Mouse (Mus musculus) central nervous system, embryonic 14 days (tissue): ENCODE results near the gene Sdha. TPM values are rescaled to one million over a fixed set of nuclear protein-coding genes. Genes with fewer than 3 reads are reported as not detected.

Source experiments
- polyA plus RNA-seq: library from polyadenylated mRNA; depleted of rRNA; stranded (reverse); fragments of >200 nt; gene quantifications from 2 replicates; pipeline ENCODE4 v1.2.3, GENCODE M21; 2012; rRNA removed

Sdha gene
- 155 and 161 TPM in 2 replicates for polyA plus RNA-seq

DNA sequence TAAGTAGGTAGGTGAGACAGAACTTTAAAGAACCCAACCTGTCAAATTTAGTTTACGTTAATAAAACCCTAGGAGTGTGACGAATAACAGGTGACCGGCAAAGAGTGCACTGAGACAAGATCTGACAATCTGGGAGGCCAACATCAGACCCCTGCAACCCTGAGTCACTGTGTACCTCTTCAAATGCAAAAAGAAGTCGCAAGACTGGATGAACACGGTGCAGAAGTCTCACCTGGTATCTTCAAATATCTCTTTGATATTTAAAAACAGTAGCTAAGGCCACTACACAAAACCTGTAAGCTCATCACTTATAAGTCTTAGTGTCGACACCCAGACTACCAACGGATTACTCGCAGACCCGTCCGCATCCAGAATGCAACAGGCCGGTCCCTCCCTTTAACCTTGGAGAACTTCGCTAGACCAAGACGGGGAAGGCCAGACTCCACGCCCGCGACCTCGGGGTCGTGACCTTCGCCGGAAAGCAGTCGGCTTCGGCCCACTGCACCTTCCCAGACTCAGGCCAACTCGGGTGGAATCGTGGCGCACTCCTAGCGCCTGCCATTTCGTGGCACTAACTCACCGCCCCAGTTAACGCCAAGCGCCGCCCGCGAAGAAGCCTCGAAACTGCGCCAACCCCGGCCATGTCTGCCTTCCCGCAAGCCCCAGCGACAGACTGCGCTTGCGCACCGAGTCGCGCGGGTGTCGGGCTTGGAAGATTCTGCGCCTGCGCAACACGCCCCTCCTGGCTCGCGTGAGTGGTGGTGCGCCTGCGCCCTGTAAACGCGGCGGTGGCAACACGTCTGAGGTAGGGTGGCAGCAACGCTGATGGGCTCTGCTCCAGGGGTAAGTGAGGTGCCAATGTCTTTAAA, at the start of gene Sdha, which contains the start of gene Ccdc127:
Gene Sdha (minus strand): TSS at position 715 of the 869 bp plus-strand sequence.
Gene Ccdc127 (plus strand): TSS at position 744 of the 869 bp plus-strand sequence.

DNA sequence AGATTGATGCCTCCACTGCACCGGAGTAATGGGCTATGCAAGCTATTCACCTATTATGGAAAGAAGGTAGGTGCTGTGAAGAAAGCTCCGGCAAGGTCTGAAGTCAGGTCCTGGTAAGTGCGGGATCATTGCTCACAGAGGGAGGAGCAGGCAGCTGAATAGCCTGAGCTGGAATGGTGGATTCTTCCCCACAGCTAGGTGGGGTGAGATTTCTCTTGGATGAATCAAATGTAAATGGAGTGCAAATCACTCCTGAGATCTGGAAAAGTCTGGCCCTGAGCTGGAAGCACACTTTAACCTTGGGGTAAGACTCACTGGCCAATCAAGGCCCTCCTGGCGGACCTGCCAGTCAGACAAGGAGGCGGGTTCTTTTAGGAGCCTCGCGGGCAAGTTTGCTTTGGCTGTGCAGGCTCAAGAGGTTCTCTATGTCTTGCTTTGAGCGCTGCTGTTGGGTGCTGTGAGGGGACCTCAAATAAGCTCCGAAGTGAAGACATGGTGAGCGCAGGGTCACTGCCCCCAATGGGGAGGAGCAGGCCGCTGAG, 49.3 kb upstream of the Sdha start, which contains the start of gene Ftl1-ps1:
Gene Ftl1-ps1 (plus strand): TSS at position 397 of the 542 bp plus-strand sequence.

DNA sequence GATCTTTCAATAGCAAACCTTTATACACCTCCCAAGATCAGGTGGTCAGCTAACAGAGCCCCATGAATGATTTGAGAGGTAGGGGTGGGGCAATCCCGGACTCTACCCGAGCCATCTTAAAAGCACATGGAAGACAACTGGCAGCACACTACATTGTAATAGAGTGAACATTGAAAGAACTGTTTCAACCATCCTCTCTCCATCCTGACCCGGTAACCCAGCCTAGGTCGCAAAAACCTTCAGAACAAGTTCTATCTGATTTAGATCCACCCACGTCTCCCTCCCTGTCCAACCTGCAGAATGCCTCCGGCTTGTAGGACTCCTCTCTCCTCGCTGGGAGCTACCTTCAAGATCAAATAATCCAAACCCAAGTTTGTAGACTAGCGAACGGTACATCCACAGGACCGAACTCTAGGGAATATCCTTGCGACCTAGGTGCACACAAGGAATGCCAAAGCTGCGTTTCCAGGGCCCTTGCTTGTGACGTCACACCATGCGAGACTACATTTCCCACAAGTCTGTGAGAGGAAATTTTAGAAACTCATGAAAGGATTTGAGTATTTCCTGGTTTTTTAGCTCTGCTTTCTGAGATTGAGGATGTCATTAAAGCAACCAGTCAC, 40.4 kb upstream of the Sdha start, which contains the start of gene Zfp72:
Gene Zfp72 (minus strand): TSS at position 466 of the 620 bp plus-strand sequence.

DNA sequence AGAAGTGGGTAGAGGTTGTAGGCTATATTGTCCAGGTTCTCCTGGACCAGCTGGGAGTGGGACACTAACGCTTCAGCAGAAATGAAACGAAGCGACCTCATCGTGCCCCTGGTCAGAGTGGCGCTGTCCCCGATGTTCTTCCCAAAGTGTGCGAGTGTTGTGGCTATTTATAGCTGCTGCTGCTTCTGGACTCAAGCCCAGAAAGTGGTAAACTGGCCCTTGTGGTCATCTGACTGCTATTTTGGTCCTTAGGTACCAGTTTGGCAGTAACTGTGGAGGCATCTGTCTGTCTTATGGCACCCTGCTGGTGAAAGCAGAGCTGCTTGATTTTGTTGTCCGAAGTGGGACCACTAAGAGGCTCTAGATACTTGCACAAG, 13.8 kb upstream of the Sdha start, which contains the start of gene Lrrc14b:
Gene Lrrc14b (minus strand): TSS at position 147 of the 377 bp plus-strand sequence.

DNA sequence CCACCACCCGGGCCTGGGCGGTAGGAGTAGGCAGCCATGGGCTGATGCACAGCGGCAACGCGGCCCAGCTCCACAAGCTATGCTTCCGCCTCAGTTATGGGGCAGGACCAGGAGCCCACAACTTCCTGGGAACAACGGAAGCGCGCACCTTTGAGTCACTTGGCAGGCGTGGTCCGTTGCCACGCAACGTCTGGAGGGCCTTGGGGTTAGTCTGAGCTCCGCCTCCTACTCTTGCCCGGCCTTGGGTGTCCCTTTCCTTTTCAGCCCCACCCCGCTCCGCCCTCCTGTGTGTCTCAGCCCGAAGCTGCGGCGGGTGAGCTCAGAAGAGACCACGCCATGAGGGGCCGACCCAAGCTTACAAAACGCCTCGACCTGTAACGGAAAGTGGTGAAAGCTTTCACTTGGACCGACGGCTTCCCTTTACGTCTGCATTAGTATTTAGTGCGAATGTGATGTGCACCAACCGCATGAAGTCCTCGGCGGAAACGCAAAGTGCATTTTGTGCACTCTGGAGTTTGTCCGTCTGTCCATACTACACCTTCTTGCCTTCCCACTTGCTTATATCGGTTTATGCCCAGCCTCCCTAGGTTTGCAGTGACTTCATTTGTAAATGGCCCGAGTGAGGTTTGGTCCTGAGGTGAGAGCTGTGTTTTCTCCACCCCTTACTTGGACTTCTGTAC, 32.8 kb downstream of the Sdha start, which contains the start of gene Pdcd6:
Gene Pdcd6 (minus strand): TSS at position 411 of the 680 bp plus-strand sequence.

DNA sequence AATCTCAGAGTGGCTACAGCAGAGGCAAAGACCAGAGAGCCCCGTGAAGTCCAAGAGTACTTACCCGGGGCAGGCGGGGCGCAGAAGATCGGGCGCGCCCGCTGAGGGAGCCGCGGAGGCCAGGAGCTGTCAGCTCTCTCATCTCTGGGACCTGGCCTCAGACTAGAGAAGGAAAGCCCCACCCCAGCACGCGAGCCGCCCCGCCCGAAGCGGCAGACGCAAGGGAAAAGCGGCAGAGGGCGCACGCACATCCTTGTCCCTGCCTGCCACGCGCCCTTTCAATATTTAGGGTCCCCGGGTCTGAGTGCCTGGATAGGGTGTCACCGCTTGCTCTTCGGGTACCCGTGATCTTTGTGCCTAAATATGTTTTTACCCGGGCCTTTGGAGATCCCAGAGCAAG, 57.9 kb downstream of the Sdha start, which contains the start of gene Ahrr:
Gene Ahrr (minus strand): TSS at position 165 of the 400 bp plus-strand sequence.

Other genes starting within 250 kb of the Sdha start
- gene Slc9a3, start 228.8 kb downstream of the Sdha start, polyA plus RNA-seq: 0.16 TPM in 1 of 2 replicates, not detected in the other
- gene Exoc3, start 141.5 kb downstream of the Sdha start, polyA plus RNA-seq: 58.2 and 59.3 TPM in 2 replicates
- gene Ahrr, start 57.9 kb downstream of the Sdha start, polyA plus RNA-seq: 1.5 and 1.9 TPM in 2 replicates
- 127 and 135 TPM in 2 replicates for gene Pdcd6, start 32.7 kb downstream of the Sdha start, polyA plus RNA-seq
- gene Ccdc127, start within 50 bp of the Sdha start, polyA plus RNA-seq: 21.6 and 22.8 TPM in 2 replicates
- gene Lrrc14b, start 13.7 kb upstream of the Sdha start, polyA plus RNA-seq: 0.04 and 0.14 TPM in 2 replicates
- 2.0 and 2.1 TPM in 2 replicates for gene Zfp72, start 40.6 kb upstream of the Sdha start, polyA plus RNA-seq
- 32.3 and 37.2 TPM in 2 replicates for gene Ftl1-ps1, start 49.4 kb upstream of the Sdha start, polyA plus RNA-seq
- 7.0 and 7.5 TPM in 2 replicates for gene Zfp825, start 143.7 kb upstream of the Sdha start, polyA plus RNA-seq